Mouse (Mus musculus) bone marrow, adult 2 months (tissue): ENCODE results near the gene Gpc6.

Source experiments
- CTCF ChIP-seq: fragments of 200-500 bp; IDR thresholded peaks from 2 replicates; pipeline ENCODE4 v1.5.1; 2011; ENCODE audit warnings: low read length, control low read depth; ENCODE audit not compliant: control insufficient read depth, insufficient read depth
- POLR2A ChIP-seq: fragments of 200-500 bp; IDR thresholded peaks from 2 replicates; pipeline ENCODE4 v1.6.1; 2011; ENCODE audit warnings: low read depth, mild to moderate bottlenecking, control low read depth, low read length, borderline replicate concordance; ENCODE audit not compliant: control insufficient read depth

DNA sequence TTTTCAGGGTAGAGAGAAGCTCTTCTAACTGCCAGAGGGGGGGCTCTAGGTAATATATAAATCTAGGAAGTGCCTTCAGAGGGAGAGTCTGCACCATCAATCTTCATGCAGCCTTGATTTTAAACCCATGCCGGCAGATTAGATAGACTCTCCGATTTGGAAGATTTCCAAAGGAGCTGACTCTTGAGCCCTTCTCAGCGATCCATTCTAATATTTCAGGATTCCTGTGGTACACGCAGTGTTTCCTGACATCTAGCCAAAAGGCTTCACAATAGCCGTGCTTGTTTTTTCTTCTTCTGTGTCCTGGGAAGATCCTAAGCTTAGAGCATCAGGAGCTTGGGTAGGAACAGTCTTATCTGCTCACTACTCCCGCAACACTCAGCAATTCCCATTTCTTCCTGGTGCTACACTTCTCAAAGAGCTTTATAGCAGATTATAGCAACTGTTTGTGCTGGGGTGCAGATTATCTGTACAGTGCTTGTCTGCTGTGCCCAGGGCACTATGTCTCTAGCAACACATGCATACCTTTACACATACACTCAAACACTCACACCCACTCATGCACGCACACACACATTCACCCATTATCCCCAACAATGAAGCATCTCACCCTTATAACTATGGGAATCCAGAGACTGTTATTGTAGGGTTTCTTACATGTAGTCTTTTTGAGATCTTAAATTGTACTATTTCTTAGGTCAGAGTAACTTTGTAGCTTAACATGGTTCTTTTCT is 3.8 kb downstream of the Gpc6 start:
- no peak for TF ChIP-seq CTCF
- TF ChIP-seq POLR2A, result no peak
